Comparison of ENCODE assay signal across 27 mouse cellular contexts in genomic region chr8:106332498-106332897, GRCm38 (mm10). TPM values are rescaled to one million over a fixed set of nuclear protein-coding genes. Genes with fewer than 3 reads are reported as not detected.
DNase-seq lines count a peak whose midpoint lies in the region; ATAC-seq and TF ChIP-seq lines count a peak whose summit lies in the region.
"Had no signal": no experiment of that assay in that cellular context is flagged by ENCODE, and none has a peak within 500 bp of the region (broad histone marks: within the 10 kb centered on the region; RNA-seq: fewer than 3 reads in every experiment).

No protein-coding gene starts in this region.

- H3K4me3 ChIP-seq in left cerebral cortex, adult 2 months: no peak overlapping the region
- H3K4me3 ChIP-seq: embryonic facial prominence, embryonic 13.5 days; embryonic facial prominence, embryonic 15.5 days; erythroblast, embryonic 14.5 days; forebrain, embryonic 10.5 days; forebrain, embryonic 12.5 days had no signal

- no peak for DNase-seq in frontal cortex, adult 2 months (ENCODE audit: extremely low spot score in 1 of 2, low spot score in 1 of 2)
- no peak for DNase-seq in left cerebral cortex, adult 2 months (ENCODE audit: extremely low spot score in 1 of 2, low spot score in 2 of 2)
- no peak for DNase-seq in left cerebral cortex, postnatal 4 days
- DNase-seq in brain, adult 2 months (ENCODE audit: low read depth, low spot score): peak; percentile 59
- DNase-seq: adrenal gland, adult 8-10 months; adrenal gland, postnatal 14 days; adrenal gland, postnatal 36 days; B cell, adult 2 months; cerebellum, adult 11 months; cerebellum, adult 18-20 months; cerebellum, adult 8-10 months; cerebellum, adult 9-11 months; cerebellum, postnatal 14 days; cerebellum, postnatal 36 days; embryo, embryonic 11 days had no signal

- intact Hi-C loops in left cerebral cortex, adult 2 months (cut with DNase I): no loop called here
- intact Hi-C loops in left cerebral cortex, postnatal 4 days (cut with DNase I): no loop called here

- H3K27ac ChIP-seq in left cerebral cortex, adult 2 months: peak overlapping the region; percentile 16
- H3K27ac ChIP-seq: embryonic facial prominence, embryonic 13.5 days; embryonic facial prominence, embryonic 15.5 days; forebrain, embryonic 10.5 days; forebrain, embryonic 12.5 days had no signal

- peak; percentile 36 for ATAC-seq in frontal cortex, adult (ENCODE audit: low TSS enrichment)
- ATAC-seq: activated CD4-positive, CD25-positive, alpha-beta regulatory T cell, adult 4 months; CD4-positive, CD25-positive, alpha-beta regulatory T cell, adult 4 months; forebrain, embryonic 14.5 days; forebrain, embryonic 16.5 days; Patski had no signal

- TF ChIP-seq CTCF in left cerebral cortex, adult 2 months (IDR thresholded peaks at IDR 0.05): no peak

RNA-seq across cellular contexts. Expression of gene Smpd3, which starts 5.3 kb away (rescaled TPM):
- polyA plus RNA-seq in frontal cortex, adult 2 months (2012; rRNA removed): 20.7 and 20.9 TPM in 2 replicates
- total RNA-seq in left cerebral cortex, adult 2 months (2021): 10 to 100 TPM; 52.6 to 59.1 TPM
- total RNA-seq in left cerebral cortex, postnatal 4 days (2021): 100 to 1,000 TPM; 152 to 158 TPM
- total RNA-seq: G1E had no signal
- polyA plus RNA-seq: activated CD4-positive, CD25-positive, alpha-beta regulatory T cell, adult 4 months; erythroblast, embryonic 14.5 days; G1E had no signal
